Mouse (Mus musculus) thymus, adult 2 months (tissue): ENCODE data around the gene Unc119. TPM values are rescaled to one million over a fixed set of nuclear protein-coding genes. Genes with fewer than 3 reads are reported as not detected.

ENCODE experiments used
- DNase-seq: peaks from one replicate; pipeline ENCODE4 v3.0.0; 2021
- H3K27ac ChIP-seq: fragments of 200-500 bp; 2 replicates; pipeline ENCODE4 v1.5.1; 2012; ENCODE audit warnings: low read length, control low read depth; ENCODE audit not compliant: control insufficient read depth, insufficient read depth
- H3K27me3 ChIP-seq: fragments of 200-500 bp; 2 replicates; pipeline ENCODE4 v1.6.1; 2012; ENCODE audit warnings: mild to moderate bottlenecking, low read length, moderate library complexity, mixed read lengths; ENCODE audit not compliant: control insufficient read depth, insufficient read depth
- H3K36me3 ChIP-seq: fragments of 200-500 bp; 2 replicates; pipeline ENCODE4 v1.6.1; 2012; ENCODE audit warnings: mild to moderate bottlenecking, low read length, moderate library complexity; ENCODE audit not compliant: control insufficient read depth, insufficient read depth
- H3K4me1 ChIP-seq: fragments of 200-500 bp; replicated peaks from 2 replicates; pipeline ENCODE4 v1.6.1; 2012; ENCODE audit warnings: low read length; ENCODE audit not compliant: control insufficient read depth, insufficient read depth
- H3K4me3 ChIP-seq: fragments of 200-500 bp; 2 replicates; pipeline ENCODE4 v1.5.1; 2012; ENCODE audit warnings: mild to moderate bottlenecking, low read length, control low read depth, moderate library complexity; ENCODE audit not compliant: control insufficient read depth, insufficient read depth
- CTCF ChIP-seq: fragments of 200-500 bp; IDR thresholded peaks from 2 replicates; pipeline ENCODE4 v1.5.1; 2012; ENCODE audit warnings: mild to moderate bottlenecking, control low read depth, low read length, moderate library complexity, borderline replicate concordance; ENCODE audit not compliant: control insufficient read depth, poor library complexity, insufficient read depth; ENCODE audit errors: extremely low read depth
- POLR2A ChIP-seq: fragments of 200-500 bp; IDR thresholded peaks from 2 replicates; pipeline ENCODE4 v1.6.1; 2012; ENCODE audit warnings: mild to moderate bottlenecking, low read length, control low read depth, moderate library complexity; ENCODE audit not compliant: control insufficient read depth, poor library complexity, insufficient read depth; ENCODE audit errors: extremely low read depth
- WGBS: fragments of 180-500 bp; shearing (Covaris S2); methylation state at CpG from one replicate; pipeline ENCODE4 v1.1.7; 2018; 5-methylcytosine and 5-hydroxymethylcytosine counted together
- polyA plus RNA-seq: library from polyadenylated mRNA; depleted of rRNA; stranded (reverse); fragments of >200 nt; gene quantifications from 2 replicates; pipeline ENCODE4 v1.2.3, GENCODE M21; 2012; rRNA removed

Gene Unc119
- polyA plus RNA-seq, result 31.1 and 42.0 TPM in 2 replicates

DNA sequence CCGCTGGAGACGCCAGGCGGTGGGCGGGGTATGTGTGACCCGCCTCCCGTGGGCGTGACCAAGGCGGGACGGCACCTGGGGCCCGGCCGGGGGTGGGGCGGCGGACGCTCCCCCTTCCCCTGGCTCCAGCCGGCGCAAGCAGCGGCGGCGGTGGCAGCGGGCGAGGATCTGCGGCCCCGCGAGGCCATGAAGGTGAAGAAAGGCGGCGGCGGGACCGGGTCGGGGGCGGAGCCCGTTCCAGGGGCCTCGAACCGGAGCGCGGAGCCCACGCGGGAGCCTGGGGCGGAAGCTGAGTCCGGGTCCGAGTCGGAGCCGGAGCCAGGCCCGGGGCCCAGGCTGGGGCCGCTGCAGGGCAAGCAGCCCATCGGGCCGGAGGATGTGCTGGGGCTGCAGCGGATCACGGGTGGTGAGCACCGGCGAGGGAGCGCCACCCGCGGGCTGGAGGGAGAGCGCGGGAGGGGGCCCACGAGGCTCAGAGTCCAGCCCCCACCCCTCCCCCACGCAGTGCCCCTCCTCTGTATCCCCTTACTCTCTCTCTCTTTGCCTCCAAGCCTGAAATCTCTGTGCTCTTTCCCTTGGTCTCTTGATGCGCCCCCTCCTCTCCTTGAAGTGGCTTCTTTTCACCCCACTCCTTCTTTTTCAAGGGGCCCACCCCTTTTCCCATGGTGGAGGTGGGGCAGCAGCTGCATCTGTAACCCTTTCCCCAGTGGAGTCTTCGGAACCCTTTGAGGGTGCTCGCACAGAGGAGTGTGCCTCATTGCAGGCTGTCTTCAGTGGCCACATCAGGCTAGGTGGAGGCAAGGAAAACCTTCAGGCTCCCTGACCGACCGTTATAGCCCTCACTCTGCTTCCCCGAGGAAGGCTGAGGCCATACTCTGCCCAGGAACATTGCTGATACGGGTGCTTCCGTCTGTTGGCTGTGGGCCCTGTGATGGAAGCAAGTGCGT, at the start of gene Unc119:
Unc119 (plus strand) TSS at position 102 of the 947 bp plus-strand sequence.
- peaks cover 29% of the 10 kb centered on the region for H3K4me1 ChIP-seq
- no peaks in the 10 kb centered on the region; the same call in none of the 2 replicates for H3K36me3 ChIP-seq
- peak within 1 kb of the TSS; percentile 52 for H3K4me3 ChIP-seq
- no peaks in the 10 kb centered on the region for H3K27me3 ChIP-seq
- H3K27ac ChIP-seq, result no peak within 1 kb of the TSS
- DNase-seq, result peak; percentile 85
- 3% methylated on average over 64 of the region's 66 CpGs for WGBS
- TF ChIP-seq POLR2A (no peak), CTCF (no peak)

DNA sequence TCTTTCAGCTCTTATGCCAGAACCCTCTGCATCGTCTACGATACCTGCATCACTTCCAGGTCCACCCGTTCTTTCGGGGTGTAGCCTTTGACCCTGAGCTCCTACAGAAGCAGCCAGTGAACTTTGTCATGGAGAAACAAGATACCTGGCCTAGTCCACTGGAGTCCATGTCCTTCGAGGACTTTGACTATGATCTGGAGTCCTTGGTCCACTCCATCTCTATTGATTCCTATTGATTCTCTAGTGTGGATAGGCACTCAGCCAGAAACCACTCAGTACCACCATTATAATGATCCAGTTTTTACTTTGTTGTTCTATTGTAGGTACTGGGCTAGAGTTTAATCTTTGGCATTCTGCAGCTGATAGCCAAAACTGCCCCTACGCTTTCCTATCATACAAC, 48.7 kb upstream of the Unc119 start:
- no peak for DNase-seq
- peaks cover 21% of the 10 kb centered on the region for H3K36me3 ChIP-seq
- no peaks in the 10 kb centered on the region for H3K27me3 ChIP-seq
- no peak overlapping the region for H3K4me3 ChIP-seq
- no peak for TF ChIP-seq POLR2A
- no peak overlapping the region for H3K27ac ChIP-seq
- no peaks in the 10 kb centered on the region for H3K4me1 ChIP-seq
- WGBS, result 98% methylated on average over 6 of the region's 6 CpGs

DNA sequence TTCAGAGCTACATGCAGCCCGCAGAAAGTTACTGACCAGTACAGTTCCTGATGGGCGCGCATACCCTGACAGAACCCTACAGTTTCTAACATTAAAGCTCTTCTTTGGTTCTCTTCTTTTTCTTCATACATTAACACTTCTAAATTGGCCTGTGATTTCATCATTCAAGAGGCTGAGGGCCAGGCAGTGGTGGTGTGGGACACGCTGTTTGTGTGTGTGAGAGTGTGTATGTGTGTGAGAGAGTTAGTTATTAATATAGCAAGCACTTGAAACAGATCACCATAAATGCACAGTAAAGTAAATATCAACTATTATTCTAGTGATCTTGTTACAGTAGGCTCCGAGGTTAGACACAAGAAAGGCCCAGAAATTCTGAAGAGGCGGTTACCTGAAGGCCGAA, 42.4 kb upstream of the Unc119 start:
- Histone ChIP-seq H3K4me1 (peaks cover 6% of the 10 kb centered on the region), H3K27me3 (no peaks in the 10 kb centered on the region), H3K36me3 (peaks cover 10% of the 10 kb centered on the region; the same call in 1 of the 2 replicates), H3K4me3 (peak overlapping the region; percentile 34), H3K27ac (no peak overlapping the region)
- 68% methylated on average over 7 of the region's 7 CpGs for WGBS
- no peak for DNase-seq
- TF ChIP-seq CTCF (no peak), POLR2A (no peak)

DNA sequence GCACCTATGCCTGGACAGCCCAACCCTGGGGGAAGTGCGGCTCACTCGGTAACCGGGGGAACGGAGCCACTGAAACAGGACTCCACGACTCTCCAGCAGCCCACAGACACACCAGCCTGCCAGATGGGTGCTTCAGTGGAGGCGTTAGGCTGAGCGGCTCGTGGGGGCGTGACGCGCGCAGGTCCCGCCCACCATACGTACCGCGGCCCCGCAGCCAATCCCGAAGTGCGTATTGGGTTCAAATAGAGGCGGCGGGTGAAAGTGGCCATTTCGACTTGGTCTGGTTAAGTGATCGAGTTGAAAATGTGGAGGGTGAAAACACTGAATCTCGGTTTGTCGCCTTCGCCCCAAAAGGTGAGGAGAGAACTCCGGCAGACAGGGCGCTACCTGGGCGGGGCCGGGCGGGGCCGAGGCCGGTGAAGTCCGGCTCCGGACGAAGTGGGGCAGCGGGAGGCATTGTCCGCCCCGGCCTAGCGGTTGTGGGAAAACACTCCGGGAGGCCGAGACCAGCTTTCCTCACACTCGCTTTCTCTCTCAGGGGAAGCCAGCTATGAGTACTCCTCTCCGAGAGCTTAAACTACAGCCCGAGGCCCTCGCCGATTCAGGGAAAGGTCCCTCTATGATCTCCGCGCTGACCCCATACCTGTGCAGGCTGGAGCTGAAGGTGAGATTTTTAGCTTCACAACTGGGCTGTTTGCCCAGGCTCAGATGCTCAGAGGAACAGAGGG, 41.8 kb upstream of the Unc119 start, which contains the start of gene Spag5:
Spag5 (plus strand) TSS at position 173 of the 728 bp plus-strand sequence.
- H3K4me1 ChIP-seq, result peaks cover 6% of the 10 kb centered on the region
- DNase-seq, result peak; percentile 91
- H3K27me3 ChIP-seq, result no peaks in the 10 kb centered on the region
- TF ChIP-seq POLR2A, result peak; percentile 48; the same call in 1 of the 2 replicates
- TF ChIP-seq CTCF, result no peak
- no peak within 1 kb of the TSS for H3K27ac ChIP-seq
- peaks cover 15% of the 10 kb centered on the region; the same call in 1 of the 2 replicates for H3K36me3 ChIP-seq
- peak within 1 kb of the TSS; percentile 69 for H3K4me3 ChIP-seq
- under 1% methylated on average over 49 of the region's 49 CpGs for WGBS

DNA sequence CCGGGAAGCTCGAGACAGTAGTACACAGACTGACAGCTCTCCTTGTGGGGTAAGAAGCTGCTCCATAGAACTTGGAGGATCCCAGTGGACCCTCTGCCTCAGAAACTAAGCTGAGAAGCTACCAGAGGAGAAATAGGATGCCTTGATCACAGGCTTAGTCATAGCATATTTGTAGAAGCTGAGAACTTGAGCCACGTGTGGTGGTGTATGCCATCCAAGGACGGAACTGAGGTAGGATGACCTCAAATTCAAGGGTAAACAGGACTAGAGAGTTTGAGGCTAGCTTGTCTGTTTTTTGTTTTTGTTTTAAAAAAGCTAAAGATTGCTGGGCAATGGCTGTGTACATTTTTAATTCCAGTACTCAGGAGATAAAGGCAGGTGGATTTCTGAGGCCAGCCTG, 38.0 kb upstream of the Unc119 start:
- TF ChIP-seq CTCF (no peak), POLR2A (no peak)
- Histone ChIP-seq H3K4me1 (peaks cover 6% of the 10 kb centered on the region), H3K27me3 (no peaks in the 10 kb centered on the region), H3K27ac (no peak overlapping the region), H3K4me3 (no peak overlapping the region), H3K36me3 (peaks cover 30% of the 10 kb centered on the region; the same call in 1 of the 2 replicates)
- WGBS, result 96% methylated on average over 4 of the region's 4 CpGs
- no peak for DNase-seq

DNA sequence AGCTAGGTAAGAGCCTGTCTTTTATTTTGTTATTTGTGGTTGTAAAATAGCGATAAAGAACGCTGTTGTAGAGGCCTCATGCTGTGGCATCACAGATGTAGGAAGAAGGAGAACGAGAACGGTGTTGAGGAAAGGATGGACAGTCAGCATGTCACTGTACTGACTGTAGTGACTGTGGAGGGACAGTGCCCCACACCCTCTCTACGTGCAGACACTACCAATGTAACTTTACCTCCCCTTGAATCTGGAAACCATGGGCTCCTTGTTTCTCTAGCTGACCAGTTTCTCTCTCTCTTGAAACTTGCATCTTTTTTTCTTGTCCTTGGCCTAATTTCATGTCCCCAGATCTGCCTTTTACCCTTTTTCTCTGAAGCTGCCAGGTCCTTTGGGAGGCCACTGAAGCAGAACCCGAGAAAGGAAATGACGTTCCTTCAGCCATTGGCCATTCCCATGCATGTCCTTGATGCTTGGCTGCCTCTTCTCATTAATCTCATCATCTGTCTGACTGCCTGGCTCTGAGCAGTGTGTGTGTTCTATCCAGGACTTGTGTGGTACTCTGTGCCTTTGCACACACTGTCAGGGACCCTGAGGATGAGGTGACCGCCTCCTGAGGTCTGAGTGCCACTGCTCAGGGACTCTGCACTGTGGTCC, 32.3 kb upstream of the Unc119 start:
- Histone ChIP-seq H3K36me3 (peaks cover 48% of the 10 kb centered on the region), H3K27ac (no peak overlapping the region), H3K27me3 (no peaks in the 10 kb centered on the region), H3K4me1 (no peaks in the 10 kb centered on the region), H3K4me3 (no peak overlapping the region)
- TF ChIP-seq POLR2A, result no peak
- TF ChIP-seq CTCF, result no peak
- DNase-seq, result no peak
- WGBS, result 91% methylated on average over 8 of the region's 8 CpGs
